Mouse (Mus musculus) midbrain, embryonic 12.5 days (tissue): ENCODE results near the gene Bcap31. TPM values are rescaled to one million over a fixed set of nuclear protein-coding genes. Genes with fewer than 3 reads are reported as not detected.
"Not testable (repeated sequence)": the region's sequence is repeated elsewhere in the genome, so short reads cannot be mapped to it uniquely, and the experiment has no call there.

Experiments used
- ATAC-seq: fragments of 200-750 bp; cut with Nextera tagmentation; 2 replicates; pipeline ENCODE4 v1.8.0; 2017; ENCODE audit warnings: low read depth, moderate TSS enrichment, moderate library complexity; ENCODE audit not compliant: low FRiP score
- H3K27ac ChIP-seq: fragments of 300-500 bp; sonication (generic); replicated peaks from 2 replicates; pipeline ENCODE4 v1.5.1; 2016; ENCODE audit warnings: mild to moderate bottlenecking
- H3K27me3 ChIP-seq: fragments of 300-500 bp; sonication (generic); 2 replicates; pipeline ENCODE4 v1.6.1; 2016; ENCODE audit warnings: mild to moderate bottlenecking
- H3K36me3 ChIP-seq: fragments of 300-500 bp; sonication (generic); 2 replicates; pipeline ENCODE4 v1.6.1; 2016
- H3K4me1 ChIP-seq: fragments of 300-500 bp; sonication (generic); 2 replicates; pipeline ENCODE4 v1.6.1; 2016
- H3K4me2 ChIP-seq: fragments of 300-500 bp; sonication (generic); replicated peaks from 2 replicates; pipeline ENCODE4 v1.6.1; 2016; ENCODE audit warnings: mild to moderate bottlenecking, moderate library complexity
- H3K4me3 ChIP-seq: fragments of 300-500 bp; sonication (generic); 2 replicates; pipeline ENCODE4 v1.5.1; 2016; ENCODE audit warnings: mild to moderate bottlenecking
- H3K9ac ChIP-seq: fragments of 300-500 bp; sonication (generic); replicated peaks from 2 replicates; pipeline ENCODE4 v1.6.1; 2016; ENCODE audit warnings: mild to moderate bottlenecking, moderate library complexity
- H3K9me3 ChIP-seq: fragments of 300-500 bp; sonication (generic); 2 replicates; pipeline ENCODE4 v1.6.1; 2016; ENCODE audit warnings: mild to moderate bottlenecking
- WGBS: fragments of 180-500 bp; shearing (Covaris S2); methylation state at CpG from one replicate; pipeline ENCODE4 v1.1.7; 2016; 5-methylcytosine and 5-hydroxymethylcytosine counted together
- polyA plus RNA-seq: library from polyadenylated mRNA; unstranded; fragments of >200 nt; fragmentation: Nextera tagmentation; extraction: Ambion mirVana; gene quantifications from 2 replicates; pipeline ENCODE4 v1.2.1, GENCODE M21; 2016

The Bcap31 gene
- 117 and 119 TPM in 2 replicates for polyA plus RNA-seq

GRCm38 (mm10) chrX:73716109-73716661, at the start of gene Bcap31, which contains the start of gene Abcd1:
Gene Bcap31, minus strand, starts transcription at chrX:73716175.
Gene Abcd1, plus strand, starts transcription at chrX:73716597.
- ATAC-seq, result peak; percentile 92
- Histone ChIP-seq H3K4me3 (peak within 1 kb of the TSS; percentile 52), H3K9me3 (no peaks in the 10 kb centered on the region), H3K4me2 (peak within 1 kb of the TSS; percentile 66), H3K36me3 (0 out of 2 replicates have a peak, but pooled peaks cover 11% of the 10 kb centered on the region), H3K27me3 (no peaks in the 10 kb centered on the region; the same call in 1 of the 2 replicates), H3K27ac (peak within 1 kb of the TSS; percentile 79), H3K4me1 (peaks cover 26% of the 10 kb centered on the region), H3K9ac (peak within 1 kb of the TSS; percentile 51)
- WGBS, result 21% methylated on average over 40 of the region's 45 CpGs

- Histone ChIP-seq H3K4me3 (no peak overlapping the region), H3K27ac (no peak overlapping the region), H3K9me3 (no peaks in the 10 kb centered on the region), H3K4me1 (no peaks in the 10 kb centered on the region), H3K4me2 (no peak overlapping the region), H3K36me3 (no peaks in the 10 kb centered on the region), H3K9ac (no peak overlapping the region), H3K27me3 (no peaks in the 10 kb centered on the region)
- ATAC-seq, result no peak
- WGBS, result 80% methylated on average over 1 of the region's 1 CpGs
These were observed 49.3 kb upstream of the Bcap31 start for GRCm38 (mm10) chrX:73765311-73765710.

GRCm38 (mm10) chrX:73758611-73759290, 42.8 kb upstream of the Bcap31 start:
- no peak overlapping the region for H3K4me2 ChIP-seq
- H3K27ac ChIP-seq, result no peak overlapping the region
- 85% methylated on average over 13 of the region's 13 CpGs for WGBS
- H3K9ac ChIP-seq, result no peak overlapping the region
- no peaks in the 10 kb centered on the region for H3K36me3 ChIP-seq
- H3K9me3 ChIP-seq, result no peaks in the 10 kb centered on the region
- H3K4me3 ChIP-seq, result no peak overlapping the region
- H3K27me3 ChIP-seq, result no peaks in the 10 kb centered on the region; the same call in 1 of the 2 replicates
- no peaks in the 10 kb centered on the region for H3K4me1 ChIP-seq
- ATAC-seq, result no peak

- H3K27me3 ChIP-seq, result no peaks in the 10 kb centered on the region; the same call in 1 of the 2 replicates
- no peaks in the 10 kb centered on the region for H3K4me1 ChIP-seq
- no peak within 1 kb of the TSS for H3K4me3 ChIP-seq
- WGBS, result 55% methylated on average over 4 of the region's 5 CpGs
- H3K9me3 ChIP-seq, result no peaks in the 10 kb centered on the region
- H3K36me3 ChIP-seq, result no peaks in the 10 kb centered on the region
- no peak within 1 kb of the TSS for H3K9ac ChIP-seq
- ATAC-seq, result no peak
- H3K27ac ChIP-seq, result no peak within 1 kb of the TSS
- H3K4me2 ChIP-seq, result no peak within 1 kb of the TSS
These were observed 40.6 kb upstream of the Bcap31 start, which contains the start of gene Plxnb3 for GRCm38 (mm10) chrX:73756334-73757140. Gene Plxnb3, plus strand, starts transcription at chrX:73757090.

- Histone ChIP-seq H3K9ac (no peak overlapping the region), H3K9me3 (no peaks in the 10 kb centered on the region), H3K27ac (no peak overlapping the region), H3K4me1 (no peaks in the 10 kb centered on the region), H3K36me3 (no peaks in the 10 kb centered on the region), H3K27me3 (no peaks in the 10 kb centered on the region), H3K4me2 (no peak overlapping the region), H3K4me3 (no peak overlapping the region)
- ATAC-seq, result no peak
- 88% methylated on average over 1 of the region's 1 CpGs for WGBS
These were observed 33.0 kb upstream of the Bcap31 start for GRCm38 (mm10) chrX:73748977-73749376.

- 74% methylated on average over 1 of the region's 1 CpGs for WGBS
- no peaks in the 10 kb centered on the region for H3K36me3 ChIP-seq
- H3K9ac ChIP-seq, result no peak overlapping the region
- H3K27ac ChIP-seq, result no peak overlapping the region
- H3K27me3 ChIP-seq, result no peaks in the 10 kb centered on the region
- no peak for ATAC-seq
- H3K4me3 ChIP-seq, result no peak overlapping the region
- H3K4me1 ChIP-seq, result no peaks in the 10 kb centered on the region
- no peaks in the 10 kb centered on the region for H3K9me3 ChIP-seq
- no peak overlapping the region for H3K4me2 ChIP-seq
These were observed 29.0 kb upstream of the Bcap31 start for GRCm38 (mm10) chrX:73744774-73745481.

- not testable (repeated sequence) for H3K9ac ChIP-seq, H3K4me2 ChIP-seq, H3K4me3 ChIP-seq, H3K9me3 ChIP-seq, H3K27me3 ChIP-seq, ATAC-seq, H3K27ac ChIP-seq, H3K36me3 ChIP-seq, H3K4me1 ChIP-seq
- WGBS, result 90% methylated on average over 7 of the region's 7 CpGs
These were observed 23.9 kb upstream of the Bcap31 start for GRCm38 (mm10) chrX:73739841-73740240.

- Histone ChIP-seq H3K4me2 (no peak overlapping the region), H3K36me3 (no peaks in the 10 kb centered on the region), H3K27me3 (no peaks in the 10 kb centered on the region), H3K4me3 (no peak overlapping the region), H3K9me3 (no peaks in the 10 kb centered on the region), H3K9ac (no peak overlapping the region), H3K27ac (no peak overlapping the region), H3K4me1 (no peaks in the 10 kb centered on the region)
- 67% methylated on average over 5 of the region's 5 CpGs for WGBS
- no peak for ATAC-seq
These were observed 23.2 kb upstream of the Bcap31 start for GRCm38 (mm10) chrX:73739151-73739550.

- Histone ChIP-seq H3K9me3 (no peaks in the 10 kb centered on the region), H3K27me3 (no peaks in the 10 kb centered on the region), H3K4me1 (no peaks in the 10 kb centered on the region), H3K36me3 (no peaks in the 10 kb centered on the region), H3K4me2 (no peak overlapping the region), H3K9ac (no peak overlapping the region), H3K4me3 (no peak overlapping the region), H3K27ac (no peak overlapping the region)
- no peak for ATAC-seq
- WGBS, result 80% methylated on average over 1 of the region's 1 CpGs
These were observed 22.2 kb upstream of the Bcap31 start for GRCm38 (mm10) chrX:73738155-73738554.

- Histone ChIP-seq H3K9ac (no peak overlapping the region), H3K4me1 (no peaks in the 10 kb centered on the region), H3K4me2 (no peak overlapping the region), H3K36me3 (no peaks in the 10 kb centered on the region), H3K4me3 (no peak overlapping the region), H3K9me3 (no peaks in the 10 kb centered on the region), H3K27me3 (no peaks in the 10 kb centered on the region), H3K27ac (no peak overlapping the region)
- WGBS, result 61% methylated on average over 1 of the region's 1 CpGs
- no peak for ATAC-seq
These were observed 14.9 kb upstream of the Bcap31 start for GRCm38 (mm10) chrX:73730908-73731307.

GRCm38 (mm10) chrX:73718686-73719362, 2.8 kb upstream of the Bcap31 start:
- WGBS, result 57% methylated on average over 5 of the region's 5 CpGs
- Histone ChIP-seq H3K9me3 (no peaks in the 10 kb centered on the region), H3K4me3 (no peak overlapping the region), H3K27me3 (no peaks in the 10 kb centered on the region; the same call in 1 of the 2 replicates), H3K4me1 (peaks cover 26% of the 10 kb centered on the region), H3K27ac (no peak overlapping the region), H3K4me2 (no peak overlapping the region; the same call in 1 of the 2 replicates), H3K36me3 (no peaks in the 10 kb centered on the region), H3K9ac (no peak overlapping the region; the same call in 1 of the 2 replicates)
- no peak for ATAC-seq
